Mouse (Mus musculus) G1E-ER4 (cell line): ENCODE data around the gene Sgcd. TPM values are rescaled to one million over a fixed set of nuclear protein-coding genes. Genes with fewer than 3 reads are reported as not detected.

Experiments used
- GATA1 ChIP-seq: IDR thresholded peaks from one replicate; pipeline ENCODE4 v1.8.0; 2012; ENCODE audit warnings: low read length, inconsistent platforms
- polyA plus RNA-seq: library from polyadenylated mRNA; stranded (reverse); fragments of >175 nt; gene quantifications from 2 replicates; pipeline ENCODE4 v1.2.3, GENCODE M21; 2012

The Sgcd gene
- polyA plus RNA-seq, 1 experiment: not detected

GRCm38 (mm10) chr11:47139271-47139670 is 849.5 kb downstream of the Sgcd start:
- TF ChIP-seq GATA1: no peak

GRCm38 (mm10) chr11:47132410-47132809 is 856.4 kb downstream of the Sgcd start:
- TF ChIP-seq GATA1: no peak

GRCm38 (mm10) chr11:47130432-47130831 is 858.3 kb downstream of the Sgcd start:
- TF ChIP-seq GATA1: no peak

- no peak for TF ChIP-seq GATA1
Observed at GRCm38 (mm10) chr11:47129992-47130391, 858.8 kb downstream of the Sgcd start.

- TF ChIP-seq GATA1: no peak
Observed at GRCm38 (mm10) chr11:47129166-47129565, 859.6 kb downstream of the Sgcd start.

GRCm38 (mm10) chr11:47128331-47128730 is 860.4 kb downstream of the Sgcd start:
- TF ChIP-seq GATA1: no peak

GRCm38 (mm10) chr11:47120874-47121273 is 867.9 kb downstream of the Sgcd start:
- TF ChIP-seq GATA1: no peak

- TF ChIP-seq GATA1: no peak
Observed at GRCm38 (mm10) chr11:47117896-47118295, 870.9 kb downstream of the Sgcd start.

GRCm38 (mm10) chr11:47114366-47114765 is 874.4 kb downstream of the Sgcd start:
- no peak for TF ChIP-seq GATA1

GRCm38 (mm10) chr11:47113081-47113480 is 875.7 kb downstream of the Sgcd start:
- no peak for TF ChIP-seq GATA1

- no peak for TF ChIP-seq GATA1
Observed at GRCm38 (mm10) chr11:47110314-47110713, 878.5 kb downstream of the Sgcd start.

GRCm38 (mm10) chr11:47107661-47108060 is 881.1 kb downstream of the Sgcd start:
- TF ChIP-seq GATA1: no peak

- no peak for TF ChIP-seq GATA1
Observed at GRCm38 (mm10) chr11:47093296-47093912, 895.4 kb downstream of the Sgcd start.

GRCm38 (mm10) chr11:47082517-47082916 is 906.3 kb downstream of the Sgcd start:
- no peak for TF ChIP-seq GATA1

GRCm38 (mm10) chr11:47073538-47073937 is 915.2 kb downstream of the Sgcd start:
- no peak for TF ChIP-seq GATA1

GRCm38 (mm10) chr11:47071161-47071560 is 917.6 kb downstream of the Sgcd start:
- no peak for TF ChIP-seq GATA1

GRCm38 (mm10) chr11:47069769-47070384 is 918.9 kb downstream of the Sgcd start:
- no peak for TF ChIP-seq GATA1
